Mouse (Mus musculus): ENCODE data around the gene Nrp1.

Nrp1 gene

GRCm38 (mm10) chr8:128371789-128372188 is 13.4 kb downstream of the Nrp1 start:
- DNase-seq, result no peak

- no peak for DNase-seq
These were observed 14.3 kb downstream of the Nrp1 start for GRCm38 (mm10) chr8:128372724-128373123.

GRCm38 (mm10) chr8:128373418-128373817 is 15.0 kb downstream of the Nrp1 start:
- DNase-seq, result no peak

- no peak for DNase-seq
These were observed 16.9 kb downstream of the Nrp1 start for GRCm38 (mm10) chr8:128375291-128375690.

GRCm38 (mm10) chr8:128383176-128383575 is 24.8 kb downstream of the Nrp1 start:
- no peak for DNase-seq

GRCm38 (mm10) chr8:128384366-128384765 is 26.0 kb downstream of the Nrp1 start:
- no peak for DNase-seq

GRCm38 (mm10) chr8:128384921-128385332 is 26.5 kb downstream of the Nrp1 start:
- no peak for DNase-seq

- DNase-seq, result no peak
These were observed 28.7 kb downstream of the Nrp1 start for GRCm38 (mm10) chr8:128386963-128387621.

GRCm38 (mm10) chr8:128390759-128391158 is 32.4 kb downstream of the Nrp1 start:
- DNase-seq, result no peak

- no peak for DNase-seq
These were observed 32.9 kb downstream of the Nrp1 start for GRCm38 (mm10) chr8:128391182-128391760.

GRCm38 (mm10) chr8:128394671-128395193 is 36.3 kb downstream of the Nrp1 start:
- no peak for DNase-seq

- DNase-seq, result no peak
These were observed 38.6 kb downstream of the Nrp1 start for GRCm38 (mm10) chr8:128396968-128397367.

GRCm38 (mm10) chr8:128397441-128397840 is 39.0 kb downstream of the Nrp1 start:
- no peak for DNase-seq

- no peak for DNase-seq
These were observed 40.2 kb downstream of the Nrp1 start for GRCm38 (mm10) chr8:128398472-128399091.

GRCm38 (mm10) chr8:128400286-128400685 is 41.9 kb downstream of the Nrp1 start:
- no peak for DNase-seq

- no peak for DNase-seq
These were observed 46.5 kb downstream of the Nrp1 start for GRCm38 (mm10) chr8:128404876-128405275.

- DNase-seq, result no peak
These were observed 55.0 kb downstream of the Nrp1 start for GRCm38 (mm10) chr8:128413381-128413780.

GRCm38 (mm10) chr8:128415730-128416684 is 57.6 kb downstream of the Nrp1 start:
- no peak for DNase-seq

- no peak for DNase-seq
These were observed 58.5 kb downstream of the Nrp1 start for GRCm38 (mm10) chr8:128416896-128417295.

- no peak for DNase-seq
These were observed 59.8 kb downstream of the Nrp1 start for GRCm38 (mm10) chr8:128417956-128418796.

GRCm38 (mm10) chr8:128419984-128420383 is 61.6 kb downstream of the Nrp1 start:
- DNase-seq, result no peak

- DNase-seq, result no peak
These were observed 62.0 kb downstream of the Nrp1 start for GRCm38 (mm10) chr8:128420402-128420801.
